Comparison of ENCODE assay signal across 18 mouse cellular contexts in genomic region chr17:72158857-72159385, GRCm38 (mm10).
DNase-seq lines count a peak whose midpoint lies in the region; ATAC-seq and TF ChIP-seq lines count a peak whose summit lies in the region.
"Had no signal": no experiment of that assay in that cellular context is flagged by ENCODE, and none has a peak within 500 bp of the region (broad histone marks: within the 10 kb centered on the region; RNA-seq: fewer than 3 reads in every experiment).

No protein-coding gene starts in this region.

- H3K4me3 ChIP-seq in lung, postnatal 0 days (ENCODE audit: low read depth, low read length) = no peak overlapping the region
- H3K4me3 ChIP-seq: erythroblast, embryonic 14.5 days; hindbrain, embryonic 15.5 days had no signal

- no peak for TF ChIP-seq EP300 in lung, postnatal 0 days (IDR thresholded peaks at IDR 0.05)

- no peak overlapping the region for H3K4me2 ChIP-seq in lung, postnatal 0 days (replicated peaks; ENCODE audit: low read depth, low read length)
- H3K4me2 ChIP-seq: hindbrain, embryonic 15.5 days had no signal

- H3K9ac ChIP-seq in lung, postnatal 0 days (replicated peaks; ENCODE audit: low read depth) = no peak overlapping the region
- H3K9ac ChIP-seq: hindbrain, embryonic 15.5 days; liver, postnatal 0 days had no signal

- TF ChIP-seq CTCF in lung, postnatal 0 days (IDR thresholded peaks at IDR 0.05) = no peak

- no peak overlapping the region for H3K27ac ChIP-seq in lung, postnatal 0 days (ENCODE audit: low read length)
- H3K27ac ChIP-seq: hindbrain, embryonic 15.5 days; macrophage had no signal

- no peaks in the 10 kb centered on the region for H3K4me1 ChIP-seq in lung, postnatal 0 days (ENCODE audit: insufficient read depth, low read depth, low read length)
- H3K4me1 ChIP-seq: hindbrain, embryonic 15.5 days had no signal

- H3K9me3 ChIP-seq in lung, postnatal 0 days (ENCODE audit: low read length) = no peaks in the 10 kb centered on the region
- H3K9me3 ChIP-seq: hindbrain, embryonic 15.5 days had no signal

- H3K27me3 ChIP-seq in lung, postnatal 0 days (replicated peaks; ENCODE audit: insufficient read depth, low read length) = no peaks in the 10 kb centered on the region
- H3K27me3 ChIP-seq: hindbrain, embryonic 15.5 days had no signal

- DNase-seq in embryo, embryonic 11 days = peak; percentile 12
- no peak for DNase-seq in embryo, embryonic 10.5 days (ENCODE audit: low spot score)
- peak; percentile 14 for DNase-seq in lung, postnatal 0 days (ENCODE audit: low spot score)
- DNase-seq in lung, postnatal 4 days = no peak
- peak; percentile 26 for DNase-seq in forelimb bud, embryonic 11.5 days (ENCODE audit: low read depth, low spot score)
- no peak for DNase-seq in right cerebral cortex, postnatal 10 days (ENCODE audit: low spot score in 2 of 2)
- no peak for DNase-seq in frontal cortex, postnatal 25 days (ENCODE audit: low spot score in 2 of 2)
- DNase-seq: B cell, adult 2 months; cerebellum, adult 8-10 months; liver; liver, postnatal 0 days; midbrain, embryonic 14.5 days; thymus, postnatal 4 days had no signal

- ATAC-seq in lung, postnatal 0 days = no peak
- ATAC-seq: forebrain, embryonic 16.5 days; intestine, embryonic 16.5 days; liver, postnatal 0 days had no signal

- H3K36me3 ChIP-seq in lung, postnatal 0 days (ENCODE audit: insufficient read depth, low read length) = no peaks in the 10 kb centered on the region
- H3K36me3 ChIP-seq: hindbrain, embryonic 15.5 days had no signal

- WGBS in lung, postnatal 0 days = 28% methylated on average over 5 of the region's 5 CpGs

Comparison
In these comparisons a context has a peak if more than half of its experiments do, and no peak if none do; other contexts are left out.
1. DNase-seq: peak in embryo, embryonic 11 days (single experiment), lung, postnatal 0 days (single experiment) and forelimb bud, embryonic 11.5 days (single experiment); none in embryo, embryonic 10.5 days (single experiment), lung, postnatal 4 days (0 of 2), right cerebral cortex, postnatal 10 days (0 of 2) and frontal cortex, postnatal 25 days (0 of 2).